Mouse (Mus musculus) gonadal fat pad, adult 2 months (tissue): ENCODE measurements around the gene Map4k2. TPM values are rescaled to one million over a fixed set of nuclear protein-coding genes. Genes with fewer than 3 reads are reported as not detected.

Source experiments
- DNase-seq: peaks from one replicate; pipeline ENCODE4 v3.0.0-alpha.2; 2012; ENCODE audit warnings: low read depth
- polyA plus RNA-seq: library from polyadenylated mRNA; depleted of rRNA; stranded (reverse); fragments of >200 nt; gene quantifications from 2 replicates; pipeline ENCODE4 v1.2.3, GENCODE M21; 2012

The Map4k2 gene
- polyA plus RNA-seq, 1 experiment, result 83.4 TPM

- DNase-seq, result no peak
Measured at GRCm38 (mm10) chr19:6315573-6315972, 25.4 kb upstream of the Map4k2 start.

DNA sequence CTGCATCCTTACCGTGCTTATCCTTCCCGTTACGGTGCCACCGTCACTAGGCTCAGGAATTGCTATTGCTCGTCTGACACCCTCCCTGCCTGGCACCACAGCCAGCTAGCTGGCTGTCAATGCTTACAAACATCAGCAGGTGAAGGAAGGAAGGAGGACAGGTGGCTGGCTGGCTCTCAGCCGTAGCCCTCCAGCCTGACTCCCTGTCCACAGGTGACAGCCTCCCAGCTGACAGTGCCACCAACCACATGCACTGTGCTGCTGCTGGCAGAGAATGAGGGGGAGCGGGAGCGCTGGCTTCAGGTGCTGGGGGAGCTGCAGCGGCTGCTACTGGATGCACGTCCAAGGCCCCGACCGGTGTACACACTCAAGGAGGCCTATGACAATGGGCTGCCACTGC, 22.8 kb upstream of the Map4k2 start:
- DNase-seq, result no peak

- no peak for DNase-seq
Measured at GRCm38 (mm10) chr19:6321358-6321757, 19.6 kb upstream of the Map4k2 start.

DNA sequence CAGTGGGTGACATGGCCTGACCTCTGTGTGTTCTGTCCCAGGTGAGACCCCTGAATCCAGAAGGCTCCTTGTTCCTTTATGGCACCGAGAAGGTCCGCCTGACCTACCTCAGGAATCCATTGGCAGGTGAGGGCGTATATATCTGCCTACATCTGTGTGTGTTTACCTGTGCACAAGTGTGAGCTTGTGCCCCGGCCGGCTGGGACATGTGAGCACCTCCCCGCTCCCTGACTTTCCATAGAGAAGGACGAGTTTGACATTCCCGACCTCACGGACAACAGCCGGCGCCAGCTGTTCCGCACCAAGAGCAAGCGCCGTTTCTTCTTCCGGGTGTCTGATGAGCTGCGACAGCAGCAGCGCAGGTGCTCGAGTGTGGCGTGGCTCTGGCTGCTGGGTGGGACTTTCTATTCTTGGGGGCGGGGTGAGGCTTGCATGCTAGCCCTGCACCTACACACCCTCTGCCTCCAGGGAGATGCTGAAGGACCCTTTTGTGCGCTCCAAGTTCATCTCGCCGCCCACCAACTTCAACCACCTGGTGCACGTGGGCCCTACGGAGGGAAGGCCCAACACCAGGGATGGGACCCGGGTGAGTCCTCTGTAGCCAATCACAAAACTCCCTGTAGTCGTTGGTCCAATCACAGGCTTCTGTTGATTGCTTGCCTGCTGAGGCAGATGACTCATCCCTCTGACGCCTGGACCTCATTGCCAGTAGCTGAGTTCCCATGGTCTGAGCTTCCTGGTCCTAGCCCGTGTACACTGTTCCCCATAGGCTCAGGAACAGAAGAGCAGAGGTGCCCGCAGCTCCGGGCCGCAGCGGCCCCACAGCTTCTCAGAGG, 18.9 kb upstream of the Map4k2 start:
- no peak for DNase-seq

GRCm38 (mm10) chr19:6324751-6325150, 16.2 kb upstream of the Map4k2 start:
- no peak for DNase-seq

GRCm38 (mm10) chr19:6331178-6331577, 9.8 kb upstream of the Map4k2 start:
- DNase-seq, result no peak

DNA sequence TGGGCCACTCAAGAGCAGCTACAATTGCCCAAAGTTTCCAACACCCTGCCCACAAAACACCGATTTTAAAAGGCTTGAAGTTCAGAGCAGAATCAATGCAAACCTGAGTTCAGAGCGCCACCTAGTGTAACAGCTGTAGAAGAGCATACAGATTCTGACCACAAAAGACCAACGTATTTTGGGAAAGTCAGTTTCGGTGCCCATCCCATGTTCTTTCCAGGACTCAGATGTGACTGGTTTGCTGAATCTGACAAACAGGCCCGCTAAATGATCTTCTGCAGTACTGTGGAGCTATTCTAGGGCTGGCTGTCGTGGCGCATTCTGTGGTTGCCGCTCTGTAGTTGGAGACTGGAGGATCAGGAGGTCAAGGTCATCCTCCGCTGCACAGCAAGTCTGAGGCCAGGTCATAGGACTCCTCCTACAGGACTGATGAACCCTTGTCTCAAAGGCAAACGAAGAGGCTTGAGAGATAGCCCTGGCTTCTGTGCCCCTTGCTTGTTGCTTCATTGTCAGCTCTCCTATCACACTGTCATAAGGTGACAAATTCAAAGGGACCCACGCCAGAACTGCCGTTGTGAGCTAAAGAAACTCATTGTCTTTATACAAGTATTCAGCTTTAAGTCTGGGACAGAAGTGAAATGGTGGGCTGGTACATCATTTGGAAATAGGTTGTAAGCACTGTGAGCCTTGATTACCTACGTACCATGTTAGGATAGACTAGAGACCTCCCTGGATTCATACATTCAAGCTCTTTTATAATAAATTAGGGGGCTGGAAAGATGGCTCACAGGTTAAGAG, 9.0 kb upstream of the Map4k2 start:
- no peak for DNase-seq

DNA sequence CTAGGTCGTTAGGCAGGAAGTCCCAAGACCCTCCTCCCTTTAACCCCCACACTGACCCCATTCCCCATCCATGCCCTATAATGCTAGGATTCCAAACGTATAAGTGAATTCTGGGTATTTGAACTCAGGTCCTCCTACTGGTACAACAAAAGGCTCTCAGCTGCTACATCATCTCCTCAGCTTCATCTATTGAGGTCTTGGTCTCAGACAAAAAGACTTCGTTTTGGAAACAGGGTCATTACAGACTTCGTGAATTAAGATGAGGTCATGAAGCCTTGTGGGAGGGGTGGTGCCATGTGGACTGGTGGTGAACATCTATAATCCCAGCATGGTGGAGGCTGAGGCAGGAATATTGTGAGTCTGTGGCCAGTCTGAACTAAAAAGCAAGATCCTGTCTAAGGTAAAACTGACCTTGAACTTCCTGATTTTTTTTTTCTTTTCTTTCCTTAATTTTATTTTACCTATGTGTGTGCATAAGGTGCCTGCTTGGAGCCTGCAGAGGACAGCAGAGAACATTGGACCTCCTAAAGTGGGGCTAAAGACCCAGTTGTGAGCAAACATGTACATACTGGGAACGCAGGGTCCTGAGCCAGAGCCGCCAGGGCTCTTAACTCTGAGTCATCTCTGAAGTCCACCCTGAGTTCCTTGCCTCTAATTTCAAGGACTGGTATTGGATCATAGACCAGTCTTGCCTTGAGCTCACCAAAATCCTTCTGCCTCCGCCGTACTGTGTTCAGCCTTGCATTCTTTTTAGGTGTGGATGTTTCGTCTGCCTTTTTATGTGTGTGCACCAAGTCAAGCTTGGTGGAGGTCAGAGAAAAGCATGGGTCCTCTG, 7.0 kb upstream of the Map4k2 start:
- DNase-seq, result no peak

DNA sequence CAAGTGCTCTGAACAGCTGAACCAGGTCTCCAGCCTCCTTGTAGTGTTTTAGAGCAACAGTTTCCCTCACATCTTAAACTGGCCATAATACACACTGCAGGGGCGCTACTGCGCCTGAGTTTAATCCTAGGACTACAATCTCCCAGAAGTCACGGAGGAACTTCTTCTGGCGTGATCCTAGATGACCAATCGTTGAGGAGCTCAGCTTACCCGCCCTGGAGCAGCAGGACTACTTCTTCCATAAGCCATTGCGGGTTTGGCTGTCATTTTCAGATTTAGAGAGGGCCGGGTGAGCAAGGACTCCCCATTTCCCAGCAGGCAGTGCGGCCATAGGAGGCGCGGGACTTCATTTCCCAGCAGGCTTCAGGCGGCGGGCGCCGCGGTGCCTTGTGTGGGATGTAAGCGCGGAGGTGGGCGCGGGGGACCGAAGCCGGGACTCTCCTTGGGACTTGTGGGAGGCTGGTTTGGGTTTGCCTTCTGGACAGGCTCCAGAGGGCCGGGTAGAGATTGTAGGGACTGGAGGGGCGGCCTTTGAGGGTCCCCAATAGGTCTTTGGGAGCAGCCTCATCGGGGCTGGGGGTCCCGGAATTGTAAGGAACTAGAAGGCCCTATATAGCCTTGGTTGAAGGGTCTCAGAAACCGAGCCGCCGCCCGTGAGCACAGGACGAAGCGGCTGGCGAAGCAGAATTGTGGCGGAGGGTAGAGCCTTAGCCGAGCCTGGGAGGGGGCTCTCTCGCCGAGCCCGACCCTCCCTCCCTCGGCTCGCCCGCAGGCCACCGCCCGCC, 6.1 kb upstream of the Map4k2 start, which contains the start of gene Men1:
TSS of gene Men1 (plus strand) at position 307 of the 785 bp plus-strand sequence.
- DNase-seq, result peak; percentile 89

DNA sequence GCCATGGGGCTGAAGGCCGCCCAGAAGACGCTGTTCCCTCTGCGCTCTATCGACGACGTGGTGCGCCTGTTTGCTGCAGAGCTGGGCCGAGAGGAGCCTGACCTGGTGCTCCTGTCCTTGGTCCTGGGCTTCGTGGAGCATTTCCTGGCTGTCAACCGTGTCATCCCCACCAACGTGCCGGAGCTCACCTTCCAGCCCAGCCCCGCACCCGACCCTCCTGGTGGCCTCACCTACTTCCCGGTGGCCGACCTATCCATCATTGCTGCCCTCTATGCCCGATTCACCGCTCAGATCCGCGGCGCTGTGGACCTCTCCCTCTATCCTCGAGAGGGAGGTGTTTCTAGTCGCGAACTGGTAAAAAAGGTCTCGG, 5.5 kb upstream of the Map4k2 start:
- no peak for DNase-seq

GRCm38 (mm10) chr19:6336920-6337319, 4.0 kb upstream of the Map4k2 start:
- no peak for DNase-seq

GRCm38 (mm10) chr19:6338171-6338570, 2.8 kb upstream of the Map4k2 start:
- no peak for DNase-seq

- no peak for DNase-seq
Measured at GRCm38 (mm10) chr19:6338716-6339115, 2.2 kb upstream of the Map4k2 start.

DNA sequence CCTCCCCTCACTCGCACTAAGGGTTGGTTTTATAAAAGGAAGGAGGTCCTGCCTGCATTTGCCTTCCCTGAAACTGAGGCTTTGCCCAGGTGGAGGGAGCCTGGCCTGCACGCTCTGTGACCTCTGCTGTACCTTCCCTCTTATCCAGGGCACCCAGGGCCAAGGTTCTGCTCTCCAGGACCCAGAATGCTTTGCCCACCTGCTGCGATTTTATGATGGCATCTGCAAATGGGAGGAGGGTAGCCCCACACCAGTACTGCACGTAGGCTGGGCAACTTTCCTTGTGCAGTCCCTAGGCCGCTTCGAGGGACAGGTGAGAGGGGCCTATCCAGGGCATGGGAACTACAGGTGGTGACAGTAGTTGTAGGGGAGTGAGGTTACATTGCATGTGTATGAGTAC, 1.7 kb upstream of the Map4k2 start:
- DNase-seq, result no peak

DNA sequence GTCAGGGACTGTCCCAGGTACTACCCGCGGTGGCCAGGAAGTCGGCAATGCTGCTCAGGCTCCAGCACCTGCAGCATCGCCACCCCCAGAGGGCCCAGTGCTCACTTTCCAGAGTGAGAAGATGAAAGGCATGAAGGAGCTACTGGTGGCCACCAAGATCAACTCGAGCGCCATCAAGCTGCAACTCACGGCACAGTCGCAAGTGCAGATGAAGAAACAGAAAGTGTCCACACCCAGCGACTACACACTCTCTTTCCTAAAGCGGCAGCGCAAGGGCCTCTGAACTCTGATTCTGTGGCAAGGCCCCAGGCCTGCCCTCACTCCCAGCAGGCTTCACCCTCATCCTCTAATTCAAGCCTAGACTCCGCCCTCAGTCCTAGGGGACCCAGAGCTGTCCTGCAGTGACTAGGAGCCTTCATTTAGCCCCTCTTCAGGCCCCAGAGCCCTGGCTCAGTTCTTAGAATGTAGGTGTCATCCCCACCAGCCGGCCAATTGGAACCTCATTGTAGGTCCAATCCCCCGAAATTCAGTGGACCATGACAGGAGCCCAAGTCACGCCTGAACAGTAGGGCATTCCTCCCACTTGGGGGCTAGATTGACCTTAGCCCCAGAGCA, 938 bp upstream of the Map4k2 start:
- DNase-seq, result no peak

DNA sequence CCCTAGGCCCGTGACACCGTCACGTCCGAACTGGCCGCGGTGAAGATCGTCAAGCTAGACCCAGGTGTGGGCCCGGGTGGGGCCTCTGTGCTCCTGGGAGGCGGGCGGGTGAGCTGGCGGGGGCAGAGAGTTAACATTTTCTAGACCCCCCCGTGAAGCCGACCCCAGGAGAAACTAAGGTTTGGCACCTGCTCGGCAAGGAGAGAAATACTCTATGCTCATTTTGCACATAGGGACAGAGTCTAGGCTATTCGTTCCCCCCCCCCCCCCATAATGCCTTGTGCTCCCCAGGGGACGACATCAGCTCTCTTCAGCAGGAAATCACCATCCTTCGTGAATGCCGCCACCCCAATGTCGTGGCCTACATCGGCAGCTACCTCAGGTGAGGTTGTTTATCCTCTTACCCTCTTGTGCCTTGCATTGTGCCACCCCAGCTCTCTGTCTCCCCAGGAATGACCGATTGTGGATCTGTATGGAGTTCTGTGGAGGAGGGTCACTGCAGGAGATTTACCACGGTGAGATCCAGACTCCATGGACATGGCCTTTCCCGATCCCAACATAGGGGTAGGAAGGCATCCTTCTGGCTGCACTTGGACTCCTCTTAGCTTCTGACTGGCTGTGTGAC, 630 bp downstream of the Map4k2 start:
- no peak for DNase-seq

DNA sequence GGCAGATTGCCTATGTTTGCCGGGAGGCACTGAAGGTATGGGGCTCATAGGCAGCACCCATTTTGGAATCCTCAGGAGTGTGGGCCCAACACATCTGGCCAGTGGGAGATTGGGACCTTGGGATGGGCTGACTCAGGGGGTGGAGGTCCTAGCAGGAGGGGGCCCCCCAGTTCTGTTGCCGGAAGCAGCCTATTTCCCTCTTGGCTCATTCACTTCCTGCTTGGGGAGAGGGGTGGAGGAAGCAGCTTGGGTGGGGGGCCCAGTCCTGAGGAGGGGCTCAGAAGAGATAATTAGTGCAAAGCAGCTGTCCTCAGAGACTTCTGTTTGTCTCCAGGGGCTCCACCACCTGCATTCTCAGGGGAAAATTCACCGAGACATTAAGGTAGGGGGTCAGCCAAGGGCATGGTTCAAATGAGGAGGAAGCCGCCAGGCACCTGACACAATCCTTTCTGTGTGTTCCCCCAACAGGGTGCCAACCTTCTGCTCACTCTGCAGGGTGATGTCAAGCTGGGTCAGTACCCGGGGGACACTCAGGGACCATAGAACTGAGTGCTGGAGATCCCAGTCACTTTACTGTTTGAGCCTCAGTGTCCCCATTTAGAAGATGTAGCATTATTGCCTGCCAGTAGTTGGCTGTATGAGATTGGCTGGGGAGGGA, 1.5 kb downstream of the Map4k2 start:
- no peak for DNase-seq

GRCm38 (mm10) chr19:6343066-6343925, 2.4 kb downstream of the Map4k2 start:
- no peak for DNase-seq

- no peak for DNase-seq
Measured at GRCm38 (mm10) chr19:6343996-6344395, 3.1 kb downstream of the Map4k2 start.
